Mouse (Mus musculus) liver, embryonic 15.5 days (tissue): Measurements from ENCODE around the gene Ddo. TPM values are rescaled to one million over a fixed set of nuclear protein-coding genes. Genes with fewer than 3 reads are reported as not detected.

Experiments
- ATAC-seq: fragments of 200-750 bp; cut with Nextera tagmentation; 2 replicates; pipeline ENCODE4 v1.8.0; 2017; ENCODE audit warnings: moderate number of reproducible peaks, mild to moderate bottlenecking, moderate library complexity; ENCODE audit not compliant: insufficient read depth
- H3K27ac ChIP-seq: fragments of 300-500 bp; sonication (generic); replicated peaks from 2 replicates; pipeline ENCODE4 v1.5.1; 2015; ENCODE audit warnings: mild to moderate bottlenecking, inconsistent platforms
- H3K27me3 ChIP-seq: fragments of 300-500 bp; sonication (generic); 2 replicates; pipeline ENCODE4 v1.6.1; 2015; ENCODE audit warnings: mild to moderate bottlenecking, inconsistent platforms
- H3K36me3 ChIP-seq: fragments of 300-500 bp; sonication (generic); replicated peaks from 2 replicates; pipeline ENCODE4 v1.6.1; 2015; ENCODE audit warnings: moderate library complexity, mild to moderate bottlenecking, inconsistent platforms
- H3K4me1 ChIP-seq: fragments of 300-500 bp; sonication (generic); replicated peaks from 2 replicates; pipeline ENCODE4 v1.6.1; 2015; ENCODE audit warnings: inconsistent platforms
- H3K4me2 ChIP-seq: fragments of 300-500 bp; sonication (generic); 2 replicates; pipeline ENCODE4 v1.6.1; 2015; ENCODE audit warnings: moderate library complexity, mild to moderate bottlenecking, inconsistent platforms
- H3K4me3 ChIP-seq: fragments of 300-500 bp; sonication (generic); replicated peaks from 2 replicates; pipeline ENCODE4 v1.5.1; 2015; ENCODE audit warnings: mild to moderate bottlenecking, inconsistent platforms
- H3K9ac ChIP-seq: fragments of 300-500 bp; sonication (generic); 2 replicates; pipeline ENCODE4 v1.6.1; 2015; ENCODE audit warnings: moderate library complexity, mild to moderate bottlenecking, inconsistent platforms
- H3K9me3 ChIP-seq: fragments of 300-500 bp; sonication (generic); replicated peaks from 2 replicates; pipeline ENCODE4 v1.6.1; 2016; ENCODE audit warnings: inconsistent platforms
- WGBS: fragments of 180-500 bp; shearing (Covaris S2); methylation state at CpG from one replicate; pipeline ENCODE4 v1.1.7; 2015; ENCODE audit warnings: mixed read lengths; ENCODE audit not compliant: insufficient replicate concordance; 5-methylcytosine and 5-hydroxymethylcytosine counted together
- polyA plus RNA-seq: library from polyadenylated mRNA; unstranded; fragments of >200 nt; fragmentation: Nextera tagmentation; extraction: Ambion mirVana; gene quantifications from 2 replicates; pipeline ENCODE4 v1.2.1, GENCODE M21; 2015

Gene Ddo
- polyA plus RNA-seq, 1 experiment from 2014 or later: 0.03 TPM

DNA sequence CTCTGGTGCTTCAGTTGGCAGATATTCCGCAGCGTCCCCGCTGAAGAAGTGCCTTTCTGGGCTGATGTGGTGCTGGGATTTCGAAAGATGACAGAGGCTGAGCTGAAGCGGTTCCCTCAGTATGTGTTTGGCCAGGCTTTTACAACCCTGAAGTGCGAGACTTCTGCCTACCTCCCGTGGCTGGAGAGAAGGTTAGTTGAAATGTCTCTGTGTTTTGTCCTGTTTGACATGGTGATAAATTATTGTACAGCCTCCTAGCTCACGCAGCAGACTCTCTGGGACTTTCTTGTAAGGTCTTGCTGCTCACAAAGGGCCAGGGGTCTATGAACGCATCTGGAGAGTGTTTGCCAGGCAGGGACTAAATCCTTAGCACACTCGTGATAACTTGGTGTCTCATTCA is 7.5 kb downstream of the Ddo start:
- Histone ChIP-seq H3K4me3 (no peak overlapping the region), H3K4me2 (no peak overlapping the region), H3K27ac (no peak overlapping the region), H3K9ac (no peak overlapping the region), H3K9me3 (no peaks in the 10 kb centered on the region), H3K4me1 (no peaks in the 10 kb centered on the region), H3K36me3 (no peaks in the 10 kb centered on the region), H3K27me3 (no peaks in the 10 kb centered on the region)
- ATAC-seq: no peak
- 46% methylated on average over 10 of the region's 10 CpGs for WGBS

DNA sequence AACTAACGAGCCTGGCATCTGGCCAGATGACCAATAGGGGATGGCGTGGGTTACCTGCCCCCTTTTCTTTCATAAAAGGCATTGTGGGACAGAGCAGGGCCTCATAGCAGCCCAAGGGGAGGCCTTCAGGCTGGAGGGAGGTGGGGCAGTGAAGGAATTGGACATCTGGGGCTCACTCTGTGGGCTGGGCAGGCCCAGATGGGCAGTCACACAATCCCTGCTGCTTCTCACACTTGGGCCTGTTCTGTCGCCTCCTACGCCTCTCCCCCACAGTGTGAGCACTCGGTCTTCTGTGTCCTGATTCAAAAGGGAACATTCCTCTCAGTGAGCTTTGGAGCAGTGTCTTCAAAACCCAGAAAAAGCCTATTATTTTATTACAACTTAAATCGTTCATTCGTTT is 8.5 kb downstream of the Ddo start:
- Histone ChIP-seq H3K4me2 (no peak overlapping the region), H3K9ac (no peak overlapping the region), H3K27ac (no peak overlapping the region), H3K36me3 (no peaks in the 10 kb centered on the region), H3K4me1 (no peaks in the 10 kb centered on the region), H3K27me3 (no peaks in the 10 kb centered on the region), H3K4me3 (no peak overlapping the region), H3K9me3 (no peaks in the 10 kb centered on the region)
- ATAC-seq: no peak
- 57% methylated on average over 7 of the region's 7 CpGs for WGBS

DNA sequence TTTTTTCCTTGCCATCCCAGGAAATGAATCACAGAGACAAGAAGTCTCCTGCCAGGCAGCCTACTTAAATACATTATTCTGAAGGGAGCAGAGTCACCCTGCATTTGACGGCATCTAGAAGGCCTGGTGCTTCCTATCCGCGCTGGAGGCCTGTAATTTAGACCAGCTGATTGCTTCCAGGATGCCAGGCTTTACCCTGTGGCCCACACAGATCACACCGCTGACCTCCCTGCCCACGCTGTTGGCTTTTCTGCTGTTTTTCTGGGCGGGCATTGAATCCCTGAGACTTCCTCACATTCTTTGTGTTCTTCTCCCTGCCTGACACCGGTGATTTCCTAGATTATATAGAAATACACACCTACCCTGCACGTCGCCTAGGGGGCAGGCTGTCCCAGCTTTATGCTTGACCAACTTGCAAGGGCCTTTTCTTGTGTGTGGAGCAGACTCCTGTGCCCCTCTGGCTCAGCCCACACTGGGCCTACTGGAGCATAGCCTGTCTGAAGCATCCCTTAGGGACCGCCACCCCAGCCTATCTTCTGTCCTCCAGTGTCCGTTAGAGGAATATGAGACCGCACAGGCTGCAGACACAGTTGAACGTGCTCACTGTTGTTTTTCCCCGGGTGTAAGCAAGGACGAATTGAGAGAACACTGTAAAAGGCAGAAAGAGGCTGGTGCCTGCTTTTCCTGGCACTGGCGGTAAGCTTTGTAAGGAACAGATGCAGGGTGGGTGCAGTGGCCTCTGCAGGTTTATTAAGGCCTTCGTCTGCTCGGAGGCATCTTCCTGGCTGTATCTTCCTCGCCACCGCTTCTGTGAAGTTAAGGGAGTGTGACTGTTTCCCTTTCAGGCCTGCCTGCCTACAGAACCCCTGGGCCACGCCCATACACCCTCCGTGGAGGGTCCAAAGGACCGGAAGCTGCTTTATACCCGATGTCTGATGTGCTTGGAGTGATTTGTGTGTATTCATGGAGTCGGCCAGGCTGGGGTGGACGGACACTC is 9.3 kb downstream of the Ddo start:
- no peaks in the 10 kb centered on the region for H3K27me3 ChIP-seq
- H3K4me1 ChIP-seq: no peaks in the 10 kb centered on the region
- no peak overlapping the region for H3K27ac ChIP-seq
- no peak overlapping the region for H3K4me3 ChIP-seq
- ATAC-seq: no peak
- H3K4me2 ChIP-seq: no peak overlapping the region
- H3K36me3 ChIP-seq: no peaks in the 10 kb centered on the region
- H3K9me3 ChIP-seq: no peaks in the 10 kb centered on the region
- 61% methylated on average over 26 of the region's 26 CpGs for WGBS
- H3K9ac ChIP-seq: no peak overlapping the region

DNA sequence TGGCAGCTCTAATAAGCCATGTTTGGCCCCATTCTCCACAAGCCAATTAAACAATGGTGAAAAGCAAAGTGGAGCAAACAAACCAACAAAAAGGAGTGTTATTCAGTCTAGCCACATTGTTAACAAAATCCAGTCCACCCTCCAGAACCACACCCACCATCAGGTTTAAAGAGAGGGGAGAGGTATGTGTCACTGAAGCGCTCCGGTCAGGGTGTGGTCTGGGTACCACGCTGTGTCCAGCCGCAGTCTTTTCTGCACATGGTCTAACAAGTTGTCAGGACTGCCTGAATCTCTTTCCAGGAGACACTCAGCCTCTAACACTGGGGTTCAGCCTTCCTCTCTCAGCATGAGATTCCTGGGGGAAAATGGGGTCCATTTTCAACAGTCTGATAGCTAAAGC is 10.6 kb downstream of the Ddo start:
- Histone ChIP-seq H3K9me3 (no peaks in the 10 kb centered on the region), H3K27me3 (no peaks in the 10 kb centered on the region), H3K9ac (no peak overlapping the region), H3K36me3 (no peaks in the 10 kb centered on the region), H3K4me3 (no peak overlapping the region), H3K27ac (no peak overlapping the region), H3K4me2 (no peak overlapping the region), H3K4me1 (no peaks in the 10 kb centered on the region)
- no peak for ATAC-seq
- 80% methylated on average over 4 of the region's 4 CpGs for WGBS

DNA sequence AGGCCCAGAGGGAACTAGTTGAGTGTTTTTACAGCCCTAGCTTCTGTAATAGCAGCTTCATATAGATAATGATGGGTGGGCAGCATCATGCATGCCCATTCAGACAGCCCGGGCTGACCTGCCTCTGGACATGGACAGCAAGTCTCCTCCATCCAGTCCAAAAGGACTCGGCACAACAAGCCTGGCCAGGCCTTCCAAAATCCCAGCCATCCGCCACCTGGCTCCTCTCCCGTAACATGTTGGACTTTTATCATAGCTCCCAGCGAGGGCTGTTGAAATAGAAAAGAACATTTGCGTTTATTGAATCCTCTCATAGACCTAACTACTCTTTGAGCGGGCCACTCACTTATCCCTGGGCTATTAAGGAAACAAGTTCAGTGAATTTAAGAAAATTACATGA is 12.1 kb downstream of the Ddo start:
- Histone ChIP-seq H3K4me3 (no peak overlapping the region), H3K9me3 (no peaks in the 10 kb centered on the region), H3K9ac (no peak overlapping the region), H3K4me2 (no peak overlapping the region), H3K27ac (no peak overlapping the region), H3K36me3 (no peaks in the 10 kb centered on the region), H3K4me1 (no peaks in the 10 kb centered on the region), H3K27me3 (no peaks in the 10 kb centered on the region)
- 69% methylated on average over 7 of the region's 7 CpGs for WGBS
- ATAC-seq: no peak

DNA sequence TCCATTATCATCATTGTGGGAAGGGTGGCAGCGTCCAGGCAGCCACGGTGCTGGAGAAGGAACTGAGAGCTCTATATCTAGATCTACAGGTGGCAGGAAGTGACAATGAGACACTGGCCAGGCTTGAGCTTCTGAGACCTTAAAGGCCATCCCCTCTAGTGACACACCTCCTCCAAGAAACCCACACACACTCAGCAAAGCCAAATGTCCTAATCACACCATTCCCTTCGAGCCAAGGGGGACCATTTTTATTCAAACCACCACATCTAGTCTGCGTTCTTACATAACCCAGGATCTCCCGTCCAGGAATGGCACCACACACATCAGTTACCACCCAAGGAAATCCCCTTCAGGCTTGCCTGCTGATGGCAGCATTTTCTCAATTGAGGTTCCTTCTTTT is 13.3 kb downstream of the Ddo start:
- Histone ChIP-seq H3K36me3 (no peaks in the 10 kb centered on the region), H3K9ac (no peak overlapping the region), H3K4me3 (no peak overlapping the region), H3K27me3 (no peaks in the 10 kb centered on the region), H3K4me1 (no peaks in the 10 kb centered on the region), H3K9me3 (no peaks in the 10 kb centered on the region), H3K27ac (no peak overlapping the region), H3K4me2 (no peak overlapping the region)
- ATAC-seq: no peak
- 33% methylated on average over 5 of the region's 5 CpGs for WGBS

DNA sequence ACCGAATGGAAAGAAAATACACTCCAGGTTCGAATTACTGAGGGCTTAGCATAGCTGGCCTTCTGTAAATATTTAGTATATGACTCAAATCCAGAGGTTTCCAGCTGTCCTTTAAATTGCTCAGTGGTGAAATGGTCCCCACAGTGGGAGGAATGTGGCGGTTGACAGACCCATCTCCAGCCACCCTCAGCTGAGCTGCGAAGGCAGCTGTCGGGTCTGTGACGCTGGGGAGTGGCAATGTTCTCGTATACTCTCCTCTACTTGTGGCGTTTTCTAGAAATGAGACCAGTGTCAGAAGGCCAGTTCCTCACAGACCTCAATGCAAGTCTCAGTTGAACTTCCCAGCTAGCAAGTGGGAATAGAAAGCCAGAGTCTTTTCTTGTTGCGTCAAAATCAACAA is 14.6 kb downstream of the Ddo start:
- Histone ChIP-seq H3K36me3 (no peaks in the 10 kb centered on the region), H3K27me3 (no peaks in the 10 kb centered on the region), H3K4me2 (no peak overlapping the region), H3K4me1 (no peaks in the 10 kb centered on the region), H3K27ac (no peak overlapping the region), H3K4me3 (no peak overlapping the region), H3K9ac (no peak overlapping the region), H3K9me3 (no peaks in the 10 kb centered on the region)
- 57% methylated on average over 9 of the region's 9 CpGs for WGBS
- ATAC-seq: no peak

DNA sequence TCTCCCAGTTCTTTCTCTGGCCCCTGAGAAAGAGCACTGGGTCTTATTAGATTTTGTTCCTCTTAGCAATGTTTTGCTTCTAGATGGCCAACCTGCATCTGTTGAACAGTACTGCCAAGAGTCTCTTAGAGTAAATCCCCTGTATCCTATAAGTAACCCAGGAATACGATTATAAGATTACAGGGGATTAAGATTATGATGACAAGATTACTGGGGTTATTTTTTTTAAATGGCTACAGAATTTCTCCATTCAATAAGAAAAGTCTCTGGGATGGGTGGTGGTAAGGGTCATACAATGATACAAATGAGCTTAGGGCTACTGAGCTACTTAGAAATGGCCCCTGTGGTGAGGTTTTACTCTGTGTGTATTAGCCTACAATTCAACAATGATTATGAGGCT is 15.5 kb downstream of the Ddo start:
- Histone ChIP-seq H3K27me3 (no peaks in the 10 kb centered on the region), H3K27ac (no peak overlapping the region), H3K4me3 (no peak overlapping the region), H3K4me2 (no peak overlapping the region), H3K9ac (no peak overlapping the region), H3K9me3 (no peaks in the 10 kb centered on the region), H3K36me3 (no peaks in the 10 kb centered on the region), H3K4me1 (no peaks in the 10 kb centered on the region)
- 49% methylated on average over 1 of the region's 1 CpGs for WGBS
- ATAC-seq: no peak

DNA sequence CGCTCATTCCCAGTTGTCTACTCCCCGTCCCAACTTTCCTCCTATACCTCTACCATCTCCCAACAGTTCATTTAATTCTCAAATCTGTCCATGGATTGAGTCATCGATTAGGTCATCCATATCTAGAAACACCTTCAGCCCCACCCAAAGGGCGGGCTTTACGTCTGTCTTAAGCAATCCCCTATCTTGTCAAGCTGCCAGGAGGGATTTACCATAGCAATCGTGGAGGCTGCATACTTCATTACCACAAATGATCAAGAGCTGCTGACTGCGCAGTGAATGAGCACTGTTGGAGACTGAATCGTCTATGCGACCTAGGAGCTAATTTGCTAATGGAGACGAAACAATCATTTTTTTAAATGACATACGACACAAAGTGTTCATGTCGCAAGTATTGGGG is 19.0 kb downstream of the Ddo start:
- Histone ChIP-seq H3K4me1 (no peaks in the 10 kb centered on the region), H3K9me3 (no peaks in the 10 kb centered on the region), H3K27ac (no peak overlapping the region), H3K9ac (no peak overlapping the region), H3K27me3 (no peaks in the 10 kb centered on the region), H3K4me2 (no peak overlapping the region), H3K4me3 (no peak overlapping the region), H3K36me3 (no peaks in the 10 kb centered on the region)
- no peak for ATAC-seq
- 67% methylated on average over 12 of the region's 12 CpGs for WGBS

DNA sequence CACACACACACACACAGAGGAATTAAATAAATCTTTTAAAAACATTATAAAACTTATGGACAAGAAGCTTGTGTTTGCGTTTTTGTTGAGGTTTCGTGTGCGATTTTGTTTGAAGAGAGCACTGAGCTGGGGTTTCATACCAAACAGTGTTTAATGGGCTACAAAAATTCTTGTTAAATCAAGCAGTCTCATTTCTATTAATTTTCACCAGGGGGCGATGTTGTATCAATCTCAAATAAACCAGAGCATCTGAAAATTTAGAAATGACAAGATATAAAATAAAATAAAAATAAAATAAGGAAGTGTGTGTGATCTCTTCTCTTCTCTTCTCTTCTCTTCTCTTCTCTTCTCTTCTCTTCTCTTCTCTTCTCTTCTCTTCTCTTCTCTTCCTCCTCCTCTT is 19.8 kb downstream of the Ddo start:
- H3K9ac ChIP-seq: no peak overlapping the region
- H3K9me3 ChIP-seq: no peaks in the 10 kb centered on the region
- no peak overlapping the region for H3K4me3 ChIP-seq
- H3K4me1 ChIP-seq: no peaks in the 10 kb centered on the region
- no peaks in the 10 kb centered on the region for H3K27me3 ChIP-seq
- WGBS: 19% methylated on average over 4 of the region's 4 CpGs
- ATAC-seq: no peak
- no peak overlapping the region for H3K27ac ChIP-seq
- H3K4me2 ChIP-seq: no peak overlapping the region
- H3K36me3 ChIP-seq: no peaks in the 10 kb centered on the region

DNA sequence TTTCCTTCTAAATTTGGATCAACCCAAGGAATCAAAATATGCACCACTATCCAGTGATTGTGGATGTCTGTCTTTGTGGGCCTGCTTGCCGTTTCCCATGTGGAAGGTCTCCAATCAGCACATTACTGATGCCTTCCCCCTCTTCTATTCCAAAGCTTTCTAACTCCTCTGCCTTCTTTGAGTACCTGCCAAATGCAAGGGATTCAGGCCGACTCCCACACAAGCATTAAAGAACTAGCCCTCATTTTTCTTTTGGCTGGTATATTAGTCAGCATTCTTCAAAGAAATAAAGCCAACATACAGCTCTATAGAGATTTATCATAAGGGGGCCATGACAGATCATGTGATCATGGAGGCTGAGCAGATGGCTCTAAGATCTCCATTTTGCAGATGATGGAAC is 21.9 kb downstream of the Ddo start:
- Histone ChIP-seq H3K36me3 (no peaks in the 10 kb centered on the region), H3K4me1 (no peaks in the 10 kb centered on the region), H3K27me3 (no peaks in the 10 kb centered on the region), H3K9ac (no peak overlapping the region), H3K27ac (no peak overlapping the region), H3K4me3 (no peak overlapping the region), H3K9me3 (no peaks in the 10 kb centered on the region), H3K4me2 (no peak overlapping the region)
- no peak for ATAC-seq
- WGBS: 53% methylated on average over 2 of the region's 2 CpGs

DNA sequence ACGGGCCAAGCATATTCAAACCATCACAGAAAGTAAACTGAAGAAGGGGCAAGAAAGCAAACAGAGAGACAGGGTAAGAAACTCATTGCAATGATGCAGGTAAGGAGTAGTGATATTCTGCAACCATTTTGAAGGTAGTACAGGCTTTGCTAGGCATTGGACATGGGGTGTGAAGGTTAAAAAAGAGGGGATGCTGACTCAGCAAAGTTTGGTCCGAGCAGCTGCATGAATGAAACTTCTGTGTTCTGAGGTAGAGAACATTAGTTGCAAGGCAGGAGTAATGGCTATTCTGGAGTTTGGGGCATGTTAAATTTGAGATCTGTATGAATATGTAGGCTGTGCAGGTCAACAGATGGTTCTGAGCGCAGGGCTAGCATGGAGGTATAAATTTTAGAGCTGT is 35.5 kb downstream of the Ddo start:
- Histone ChIP-seq H3K9ac (no peak overlapping the region), H3K4me3 (no peak overlapping the region), H3K27ac (no peak overlapping the region), H3K4me1 (no peaks in the 10 kb centered on the region), H3K4me2 (no peak overlapping the region), H3K9me3 (no peaks in the 10 kb centered on the region), H3K36me3 (no peaks in the 10 kb centered on the region), H3K27me3 (no peaks in the 10 kb centered on the region)
- ATAC-seq: no peak
- WGBS: 58% methylated on average over 3 of the region's 3 CpGs
